ENCODE assay signal across 15 mouse cellular contexts in genomic region chr9:101198261-101198660, GRCm38 (mm10).
"Had no signal": no experiment of that assay in that cellular context is flagged by ENCODE, and none has a peak within 500 bp of the region (broad histone marks: within the 10 kb centered on the region; RNA-seq: fewer than 3 reads in every experiment).

No protein-coding gene starts in this region.

- H3K4me1 ChIP-seq: liver, embryonic 15.5 days had no signal

- H3K4me3 ChIP-seq: limb, embryonic 13.5 days; liver, embryonic 15.5 days; megakaryocyte, embryonic 14.5 days; midbrain, embryonic 15.5 days; neural tube, embryonic 13.5 days had no signal

- ATAC-seq: midbrain, embryonic 15.5 days had no signal

- H3K27me3 ChIP-seq: limb, embryonic 13.5 days; liver, embryonic 15.5 days; megakaryocyte, embryonic 14.5 days; midbrain, embryonic 15.5 days; neural tube, embryonic 13.5 days had no signal

- H3K4me2 ChIP-seq: limb, embryonic 13.5 days; liver, embryonic 11.5 days; liver, embryonic 15.5 days; midbrain, embryonic 11.5 days; midbrain, embryonic 15.5 days; neural tube, embryonic 13.5 days had no signal

- H3K9ac ChIP-seq: limb, embryonic 13.5 days; liver, embryonic 15.5 days; midbrain, embryonic 15.5 days; neural tube, embryonic 13.5 days had no signal

- H3K36me3 ChIP-seq: limb, embryonic 13.5 days; liver, embryonic 15.5 days; neural tube, embryonic 13.5 days had no signal

- DNase-seq: kidney, postnatal 25 days; lung, adult 2 months; retina, postnatal 1 day; right cerebral cortex, postnatal 4 days; spleen, adult 18-20 months; thymus, adult 18-20 months; thymus, postnatal 14 days had no signal

- H3K9me3 ChIP-seq: limb, embryonic 13.5 days; liver, embryonic 15.5 days; megakaryocyte, embryonic 14.5 days; midbrain, embryonic 15.5 days; neural tube, embryonic 13.5 days had no signal

- H3K27ac ChIP-seq: limb, embryonic 13.5 days; liver, embryonic 15.5 days; macrophage; midbrain, embryonic 15.5 days; neural tube, embryonic 13.5 days had no signal
